Mouse (Mus musculus) ES-Bruce4 (cell line): Measurements from ENCODE around the gene Nav3.

Experiments
- CTCF ChIP-seq: IDR thresholded peaks from one replicate; pipeline ENCODE4 v1.8.1; 2011; ENCODE audit warnings: low read depth, low read length
- EP300 ChIP-seq: IDR thresholded peaks from 2 replicates; pipeline ENCODE4 v1.6.1; 2011; ENCODE audit warnings: low read depth, low read length; ENCODE audit not compliant: insufficient read depth
- POLR2A ChIP-seq: IDR thresholded peaks from one replicate; pipeline ENCODE4 v1.8.1; 2011; ENCODE audit warnings: low read length; ENCODE audit not compliant: insufficient read depth

DNA sequence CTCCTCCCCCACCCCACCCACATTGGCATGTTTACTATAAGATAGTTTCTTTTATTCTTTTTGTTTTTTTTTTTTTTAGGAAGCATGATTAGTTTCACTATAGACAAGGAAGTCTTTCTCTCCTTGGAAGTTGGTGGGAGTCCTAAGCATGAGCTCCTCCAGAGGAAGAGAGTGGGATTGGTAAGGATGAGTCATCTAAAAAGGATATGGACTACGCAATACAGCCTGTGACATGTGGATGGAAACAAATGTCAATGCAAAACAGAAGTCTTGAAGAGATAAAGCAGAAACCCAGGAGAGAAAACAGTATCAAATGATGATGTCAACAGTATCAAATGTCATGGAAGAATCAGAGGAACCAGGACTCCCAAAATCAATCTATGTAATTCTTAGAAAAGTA lies 18.1 kb upstream of the Nav3 start:
- TF ChIP-seq EP300 (no peak), POLR2A (no peak), CTCF (no peak)
